Mouse (Mus musculus): Measurements from ENCODE around the gene Cd2bp2. TPM values are rescaled to one million over a fixed set of nuclear protein-coding genes. Genes with fewer than 3 reads are reported as not detected.
"Not testable (repeated sequence)": the region's sequence is repeated elsewhere in the genome, so short reads cannot be mapped to it uniquely, and the experiment has no call there.

Gene Cd2bp2
- polyA plus RNA-seq, 1 experiment from 2014 or later: 53.6 TPM

DNA sequence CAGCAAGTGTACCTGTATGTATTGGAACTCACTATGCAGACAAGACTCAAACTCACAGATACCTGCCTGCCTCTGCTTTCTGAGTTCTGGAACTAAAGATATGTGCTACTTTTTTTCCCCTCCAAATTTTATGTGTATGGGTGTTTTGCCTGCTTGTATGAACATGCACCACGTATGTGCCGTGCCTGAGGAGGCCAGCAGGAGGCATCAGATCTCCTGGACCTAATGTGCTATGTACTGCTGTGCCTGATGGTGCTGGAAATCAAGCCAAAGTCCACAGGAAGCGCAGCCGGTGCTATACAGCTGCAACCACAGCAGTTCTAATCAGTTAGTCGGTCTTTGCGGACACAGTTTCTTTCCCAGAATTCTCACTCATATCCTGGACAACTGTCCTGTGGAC lies 12.0 kb downstream of the Cd2bp2 start:
- 78% methylated on average over 6 of the region's 6 CpGs for WGBS
- no peaks in the 10 kb centered on the region for H3K9me3 ChIP-seq
- H3K4me3 ChIP-seq: no peak overlapping the region
- H3K27me3 ChIP-seq: no peaks in the 10 kb centered on the region
- no peak overlapping the region for H3K9ac ChIP-seq
- no peaks in the 10 kb centered on the region for H3K36me3 ChIP-seq
- no peak overlapping the region for H3K4me2 ChIP-seq
- ATAC-seq (ENCODE audit: insufficient number of reproducible peaks, low FRiP score, low TSS enrichment, low read depth): no peak
- H3K27ac ChIP-seq: no peak overlapping the region
- H3K4me1 ChIP-seq: no peaks in the 10 kb centered on the region

- no peak overlapping the region for H3K27ac ChIP-seq
- ATAC-seq (ENCODE audit: insufficient number of reproducible peaks, low FRiP score, low TSS enrichment, low read depth): no peak
- H3K27me3 ChIP-seq: no peaks in the 10 kb centered on the region
- H3K4me1 ChIP-seq: no peaks in the 10 kb centered on the region
- no peak overlapping the region for H3K4me2 ChIP-seq
- H3K4me3 ChIP-seq: no peak overlapping the region
- H3K9ac ChIP-seq: no peak overlapping the region
- WGBS: 78% methylated on average over 8 of the region's 8 CpGs
- H3K36me3 ChIP-seq: no peaks in the 10 kb centered on the region
- no peaks in the 10 kb centered on the region for H3K9me3 ChIP-seq
Observed at GRCm38 (mm10) chr7:127183345-127183744, 12.5 kb downstream of the Cd2bp2 start.

GRCm38 (mm10) chr7:127181724-127182123 lies 14.1 kb downstream of the Cd2bp2 start:
- H3K9me3 ChIP-seq; H3K36me3 ChIP-seq; H3K4me1 ChIP-seq; H3K4me2 ChIP-seq; H3K27me3 ChIP-seq; ATAC-seq (ENCODE audit: insufficient number of reproducible peaks, low FRiP score, low TSS enrichment, low read depth); H3K4me3 ChIP-seq; H3K27ac ChIP-seq; H3K9ac ChIP-seq: not testable (repeated sequence)
- WGBS: 17% methylated on average over 2 of the region's 3 CpGs

DNA sequence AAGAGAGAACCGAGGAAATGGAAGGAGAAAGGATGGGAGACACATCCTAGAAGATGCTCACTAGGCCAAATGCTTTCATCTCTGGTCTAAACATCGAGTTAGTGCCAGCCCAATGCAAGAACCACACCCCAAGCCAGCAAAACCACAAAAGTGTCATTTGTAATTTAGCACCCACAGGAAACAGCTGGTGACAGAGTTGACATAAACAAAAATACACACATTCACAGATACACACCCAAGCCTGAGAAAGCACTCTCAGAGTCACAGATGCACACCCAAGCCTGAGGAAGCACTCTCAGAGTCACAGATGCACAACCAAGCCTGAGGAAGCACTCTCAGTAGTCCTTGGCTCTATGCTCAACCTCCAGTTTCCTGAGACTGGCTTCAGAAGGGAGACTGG lies 15.1 kb downstream of the Cd2bp2 start:
- no peak for ATAC-seq (ENCODE audit: insufficient number of reproducible peaks, low FRiP score, low TSS enrichment, low read depth)
- H3K9me3 ChIP-seq: no peaks in the 10 kb centered on the region
- WGBS: 70% methylated on average over 2 of the region's 2 CpGs
- H3K9ac ChIP-seq: no peak overlapping the region
- H3K4me1 ChIP-seq: no peaks in the 10 kb centered on the region
- H3K27me3 ChIP-seq: no peaks in the 10 kb centered on the region
- H3K4me2 ChIP-seq: no peak overlapping the region
- H3K27ac ChIP-seq: no peak overlapping the region
- H3K4me3 ChIP-seq: no peak overlapping the region
- no peaks in the 10 kb centered on the region for H3K36me3 ChIP-seq

- H3K4me3 ChIP-seq: no peak overlapping the region
- H3K27me3 ChIP-seq: no peaks in the 10 kb centered on the region
- no peak overlapping the region for H3K4me2 ChIP-seq
- WGBS: 67% methylated on average over 4 of the region's 4 CpGs
- H3K27ac ChIP-seq: no peak overlapping the region
- no peaks in the 10 kb centered on the region for H3K36me3 ChIP-seq
- no peaks in the 10 kb centered on the region for H3K9me3 ChIP-seq
- no peak overlapping the region for H3K9ac ChIP-seq
- H3K4me1 ChIP-seq: no peaks in the 10 kb centered on the region
- no peak for ATAC-seq (ENCODE audit: insufficient number of reproducible peaks, low FRiP score, low TSS enrichment, low read depth)
Observed at GRCm38 (mm10) chr7:127176937-127177336, 18.9 kb downstream of the Cd2bp2 start.

DNA sequence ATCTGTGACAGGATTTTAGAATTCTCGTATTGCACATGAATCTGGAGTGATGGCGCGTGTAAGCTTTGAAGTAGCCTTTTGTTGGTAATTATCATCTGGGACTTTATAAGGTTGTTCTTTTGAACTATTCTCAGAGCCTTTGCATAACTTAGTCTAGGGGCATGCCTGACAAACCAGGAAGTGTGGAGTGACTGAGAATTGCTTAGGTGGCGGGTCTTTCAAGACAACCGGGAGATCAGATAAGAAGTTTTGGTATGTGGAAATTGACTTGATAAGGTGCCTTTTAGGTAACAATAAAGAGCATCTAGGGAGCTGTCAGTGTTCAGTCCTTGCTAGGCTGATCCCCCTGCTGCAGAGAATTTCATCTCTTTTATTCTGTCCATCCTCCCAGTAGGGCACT lies 29.3 kb downstream of the Cd2bp2 start:
- H3K27me3 ChIP-seq: no peaks in the 10 kb centered on the region
- no peaks in the 10 kb centered on the region for H3K36me3 ChIP-seq
- no peak overlapping the region for H3K4me3 ChIP-seq
- no peak overlapping the region for H3K27ac ChIP-seq
- no peak overlapping the region for H3K4me2 ChIP-seq
- ATAC-seq (ENCODE audit: insufficient number of reproducible peaks, low FRiP score, low TSS enrichment, low read depth): no peak
- H3K9me3 ChIP-seq: no peaks in the 10 kb centered on the region
- H3K4me1 ChIP-seq: no peaks in the 10 kb centered on the region
- 87% methylated on average over 5 of the region's 5 CpGs for WGBS
- no peak overlapping the region for H3K9ac ChIP-seq

DNA sequence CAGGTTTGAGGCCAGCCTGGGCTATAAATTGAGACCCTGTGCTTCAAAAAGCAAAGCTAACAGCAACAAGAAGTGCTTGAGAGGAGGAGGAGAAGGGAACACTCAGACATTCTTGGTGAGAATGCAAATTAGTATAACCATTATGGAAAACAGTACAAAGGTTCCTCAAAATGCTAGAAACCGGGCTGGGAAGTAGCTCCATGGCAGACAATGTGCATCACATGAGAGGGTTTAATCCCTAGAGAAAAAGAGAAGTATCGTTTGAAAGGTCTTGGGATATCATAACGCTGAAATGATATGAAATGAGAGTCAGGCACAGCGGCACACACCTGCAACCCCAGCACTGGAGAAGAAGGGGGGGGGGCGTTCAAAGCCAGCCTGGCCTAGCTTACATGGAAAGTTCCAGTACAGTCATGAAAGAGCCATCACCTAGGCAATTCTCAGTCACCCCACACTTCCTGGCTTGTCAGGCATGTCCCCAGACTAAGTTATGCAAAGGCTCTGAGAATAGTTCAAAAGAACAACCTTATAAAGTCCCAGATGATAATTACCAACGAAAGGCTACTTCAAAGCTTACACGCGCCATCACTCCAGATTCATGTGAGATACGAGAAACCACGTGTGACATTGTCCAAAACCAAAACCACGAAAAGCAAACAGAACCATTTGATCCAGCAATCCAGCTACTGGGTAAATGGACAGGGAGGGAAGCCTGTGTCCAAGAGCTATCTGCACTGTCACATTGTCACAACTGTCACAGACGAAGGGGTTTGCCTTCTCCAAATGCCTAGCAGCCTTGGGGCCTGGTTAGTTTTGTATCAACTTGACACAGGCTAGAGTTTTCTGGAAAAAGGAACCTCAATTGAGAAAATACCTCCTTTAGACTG lies 30.0 kb downstream of the Cd2bp2 start:
- Histone ChIP-seq H3K27me3 (no peaks in the 10 kb centered on the region), H3K4me3 (no peak overlapping the region), H3K9me3 (no peaks in the 10 kb centered on the region), H3K4me2 (no peak overlapping the region), H3K27ac (no peak overlapping the region), H3K36me3 (no peaks in the 10 kb centered on the region), H3K9ac (no peak overlapping the region), H3K4me1 (no peaks in the 10 kb centered on the region)
- 84% methylated on average over 12 of the region's 12 CpGs for WGBS
- ATAC-seq (ENCODE audit: insufficient number of reproducible peaks, low FRiP score, low TSS enrichment, low read depth): no peak

DNA sequence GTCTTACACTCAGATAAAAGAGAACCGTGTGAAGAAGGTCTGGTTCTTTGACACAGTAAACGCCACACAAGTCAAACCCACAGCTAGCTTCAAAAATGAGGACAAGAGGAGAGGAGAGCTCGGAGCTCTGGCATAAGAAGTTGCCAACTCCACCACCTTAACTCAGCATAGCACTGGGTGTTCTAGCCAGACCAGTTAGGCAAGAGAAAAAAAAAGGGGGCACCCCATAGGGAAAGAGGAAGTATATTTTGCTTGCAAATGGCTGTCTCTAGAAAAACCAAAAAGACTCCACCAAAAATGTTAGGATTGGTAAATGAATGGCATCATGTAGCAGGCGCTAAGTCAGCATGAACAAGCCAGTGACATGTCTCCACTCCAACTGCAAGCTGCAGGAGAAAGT lies 31.8 kb downstream of the Cd2bp2 start:
- Histone ChIP-seq H3K27ac (no peak overlapping the region), H3K4me2 (no peak overlapping the region), H3K4me3 (no peak overlapping the region), H3K36me3 (no peaks in the 10 kb centered on the region), H3K9me3 (no peaks in the 10 kb centered on the region), H3K4me1 (no peaks in the 10 kb centered on the region), H3K27me3 (no peaks in the 10 kb centered on the region), H3K9ac (no peak overlapping the region)
- no peak for ATAC-seq (ENCODE audit: insufficient number of reproducible peaks, low FRiP score, low TSS enrichment, low read depth)
- 87% methylated on average over 4 of the region's 4 CpGs for WGBS

GRCm38 (mm10) chr7:127162546-127162945 lies 33.3 kb downstream of the Cd2bp2 start:
- no peak for ATAC-seq (ENCODE audit: insufficient number of reproducible peaks, low FRiP score, low TSS enrichment, low read depth)
- Histone ChIP-seq H3K27me3 (no peaks in the 10 kb centered on the region), H3K36me3 (no peaks in the 10 kb centered on the region), H3K9me3 (no peaks in the 10 kb centered on the region), H3K27ac (no peak overlapping the region), H3K4me3 (no peak overlapping the region), H3K9ac (no peak overlapping the region), H3K4me1 (no peaks in the 10 kb centered on the region), H3K4me2 (no peak overlapping the region)
- WGBS: 83% methylated on average over 5 of the region's 5 CpGs

GRCm38 (mm10) chr7:127157548-127157947 lies 38.3 kb downstream of the Cd2bp2 start:
- H3K27me3 ChIP-seq: no peaks in the 10 kb centered on the region
- H3K4me2 ChIP-seq: no peak overlapping the region
- H3K36me3 ChIP-seq: no peaks in the 10 kb centered on the region
- no peak overlapping the region for H3K27ac ChIP-seq
- no peaks in the 10 kb centered on the region for H3K9me3 ChIP-seq
- no peak for ATAC-seq (ENCODE audit: insufficient number of reproducible peaks, low FRiP score, low TSS enrichment, low read depth)
- H3K9ac ChIP-seq: no peak overlapping the region
- H3K4me1 ChIP-seq: no peaks in the 10 kb centered on the region
- no peak overlapping the region for H3K4me3 ChIP-seq
- WGBS: 75% methylated on average over 4 of the region's 4 CpGs

DNA sequence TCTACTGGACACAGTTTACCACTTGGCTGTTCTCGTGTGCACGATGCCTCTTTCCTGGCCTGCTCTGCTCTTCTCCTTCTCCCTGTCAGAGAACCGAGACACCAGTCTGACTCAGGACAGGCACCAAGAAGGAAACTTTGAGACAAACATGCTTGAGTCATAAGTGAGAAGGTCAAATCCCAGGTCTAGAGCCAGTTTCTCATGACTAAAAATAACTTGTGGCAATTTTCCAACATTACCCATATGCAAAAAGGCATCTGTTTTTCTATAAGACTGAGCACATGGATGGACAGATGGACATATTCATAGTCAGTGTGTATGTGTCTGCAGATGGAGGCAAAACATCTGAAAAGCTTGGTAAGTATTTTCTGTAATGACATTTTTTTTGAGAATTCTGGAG lies 42.4 kb downstream of the Cd2bp2 start:
- ATAC-seq (ENCODE audit: insufficient number of reproducible peaks, low FRiP score, low TSS enrichment, low read depth): no peak
- 80% methylated on average over 3 of the region's 3 CpGs for WGBS

DNA sequence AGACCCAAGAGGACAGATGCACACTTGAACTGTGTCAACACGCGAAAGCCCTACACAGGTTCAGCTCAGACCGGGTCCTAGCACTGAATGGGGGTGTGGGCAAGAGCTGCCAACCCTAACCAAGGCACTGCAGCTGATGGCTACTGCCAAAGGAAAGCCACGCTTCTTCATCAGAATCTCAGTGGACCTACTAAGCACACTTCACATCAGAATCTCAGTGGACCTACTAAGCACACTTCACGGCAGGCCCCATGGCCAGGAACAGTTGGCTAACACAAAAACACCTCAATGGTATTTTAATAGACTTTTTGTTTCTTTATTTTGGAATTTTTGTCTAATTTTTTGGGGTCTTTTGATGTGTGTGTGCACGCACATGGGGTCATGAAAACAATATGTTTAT lies 43.4 kb downstream of the Cd2bp2 start:
- no peak overlapping the region for H3K27ac ChIP-seq
- no peak overlapping the region for H3K9ac ChIP-seq
- no peak for ATAC-seq (ENCODE audit: insufficient number of reproducible peaks, low FRiP score, low TSS enrichment, low read depth)
- no peaks in the 10 kb centered on the region for H3K36me3 ChIP-seq
- H3K4me2 ChIP-seq: no peak overlapping the region
- H3K9me3 ChIP-seq: no peaks in the 10 kb centered on the region
- 90% methylated on average over 6 of the region's 6 CpGs for WGBS
- H3K27me3 ChIP-seq: no peaks in the 10 kb centered on the region
- no peak overlapping the region for H3K4me3 ChIP-seq
- H3K4me1 ChIP-seq: no peaks in the 10 kb centered on the region

More for the DNA sequence above, 42.4 kb downstream of the Cd2bp2 start:
- no peak overlapping the region for H3K4me2 ChIP-seq
- H3K27me3 ChIP-seq: no peaks in the 10 kb centered on the region
- no peaks in the 10 kb centered on the region for H3K36me3 ChIP-seq
- H3K27ac ChIP-seq: no peak overlapping the region
- no peaks in the 10 kb centered on the region for H3K4me1 ChIP-seq
- no peaks in the 10 kb centered on the region for H3K9me3 ChIP-seq
- H3K9ac ChIP-seq: no peak overlapping the region
- no peak overlapping the region for H3K4me3 ChIP-seq

DNA sequence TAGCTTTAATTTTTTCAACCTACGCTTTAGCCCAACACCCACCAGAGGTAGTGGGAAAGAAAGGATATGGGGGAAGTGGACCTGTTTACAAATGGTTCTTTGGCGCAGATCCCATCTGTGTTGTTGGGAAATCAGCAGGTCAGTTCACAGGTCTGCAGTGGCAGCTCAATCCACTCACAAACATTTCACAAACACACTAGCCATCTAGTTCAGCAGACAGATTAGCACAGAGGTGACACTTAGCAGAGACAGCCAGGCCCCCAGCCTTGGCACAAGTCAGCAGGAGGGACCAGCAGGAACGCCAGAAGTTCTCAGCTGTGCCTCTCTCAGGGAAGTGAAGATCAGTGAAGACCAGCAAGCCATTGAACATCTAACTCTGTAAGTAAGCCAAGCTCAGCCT lies 47.9 kb downstream of the Cd2bp2 start:
- Histone ChIP-seq H3K4me3 (no peak overlapping the region), H3K4me2 (no peak overlapping the region), H3K27me3 (no peaks in the 10 kb centered on the region), H3K4me1 (no peaks in the 10 kb centered on the region), H3K9me3 (no peaks in the 10 kb centered on the region), H3K9ac (no peak overlapping the region), H3K27ac (no peak overlapping the region), H3K36me3 (no peaks in the 10 kb centered on the region)
- no peak for ATAC-seq (ENCODE audit: insufficient number of reproducible peaks, low FRiP score, low TSS enrichment, low read depth)
- WGBS: 51% methylated on average over 3 of the region's 3 CpGs

All from limb, embryonic 15.5 days (tissue).